In genomic region chr2:32757056-32757845, GRCm38 (mm10) we compare ENCODE assay signal across 8 mouse cellular contexts. TPM values are rescaled to one million over a fixed set of nuclear protein-coding genes. Genes with fewer than 3 reads are reported as not detected.
A peak's percentile ranks its signal among the peaks of the same experiment; 100 is the strongest.
DNase-seq lines count a peak whose midpoint lies in the region; ATAC-seq lines count a peak whose summit lies in the region.

Tor2a (plus strand) TSS chr2:32757234.

- H3K9ac ChIP-seq in heart, embryonic 14.5 days (ENCODE audit: low read length) = peak within 1 kb of the TSS; percentile 94
- H3K9ac ChIP-seq in liver, embryonic 13.5 days = peak within 1 kb of the TSS; percentile 87
- peak within 1 kb of the TSS; percentile 89 for H3K9ac ChIP-seq in stomach, embryonic 16.5 days (ENCODE audit: low read length)

- no peaks in the 10 kb centered on the region for H3K9me3 ChIP-seq in heart, embryonic 14.5 days (ENCODE audit: control insufficient read depth, low read length)
- no peaks in the 10 kb centered on the region for H3K9me3 ChIP-seq in liver, embryonic 13.5 days (replicated peaks)
- H3K9me3 ChIP-seq in stomach, embryonic 16.5 days (replicated peaks; ENCODE audit: control insufficient read depth, low read length) = no peaks in the 10 kb centered on the region

- peaks cover 55% of the 10 kb centered on the region for H3K36me3 ChIP-seq in heart, embryonic 14.5 days (ENCODE audit: control insufficient read depth, insufficient read depth, low read length)
- peaks cover 27% of the 10 kb centered on the region for H3K36me3 ChIP-seq in liver, embryonic 13.5 days
- H3K36me3 ChIP-seq in stomach, embryonic 16.5 days (ENCODE audit: control insufficient read depth, insufficient read depth, low read length) = no peaks in the 10 kb centered on the region

- peak within 1 kb of the TSS; percentile 70 for H3K4me2 ChIP-seq in heart, embryonic 14.5 days (ENCODE audit: low read length)
- H3K4me2 ChIP-seq in liver, embryonic 13.5 days = peak within 1 kb of the TSS; percentile 90
- H3K4me2 ChIP-seq in stomach, embryonic 16.5 days (ENCODE audit: low read depth, low read length) = peak within 1 kb of the TSS; percentile 56

- peak within 1 kb of the TSS; percentile 75 to 91 for H3K27ac ChIP-seq in heart, embryonic 14.5 days (replicated peaks in 1 of 2; ENCODE audit: control insufficient read depth in 1 of 2, insufficient read depth in 1 of 2, low read depth in 2 of 2, low read length in 2 of 2)
- peak within 1 kb of the TSS; percentile 74 for H3K27ac ChIP-seq in liver, embryonic 13.5 days
- H3K27ac ChIP-seq in stomach, embryonic 16.5 days (ENCODE audit: low read length) = peak within 1 kb of the TSS; percentile 90

- ATAC-seq in CD4-positive, CD25-positive, alpha-beta regulatory T cell, adult 4 months = peak; percentile 98
- peak; percentile 91 for ATAC-seq in heart, embryonic 14.5 days (ENCODE audit: insufficient number of reproducible peaks, insufficient read depth, low FRiP score, low read depth)
- peak; percentile 90 for ATAC-seq in liver, embryonic 13.5 days (ENCODE audit: low read depth)
- peak; percentile 96 for ATAC-seq in stomach, embryonic 16.5 days (ENCODE audit: insufficient read depth, low FRiP score)

- peak within 1 kb of the TSS; percentile 79 to 81 for H3K4me3 ChIP-seq in heart, embryonic 14.5 days (ENCODE audit: control insufficient read depth in 1 of 2, insufficient read depth in 1 of 2, low read depth in 1 of 2, low read length in 2 of 2)
- peak within 1 kb of the TSS; percentile 70 for H3K4me3 ChIP-seq in liver, embryonic 13.5 days (replicated peaks)
- H3K4me3 ChIP-seq in stomach, embryonic 16.5 days (replicated peaks; ENCODE audit: low read length) = peak within 1 kb of the TSS; percentile 72

- peak; percentile 91 for DNase-seq in c-Kit-negative CD71-positive TER-119-positive erythroid progenitor cells, embryonic 14.5 days (ENCODE audit: low read depth, low spot score)
- DNase-seq in fibroblast of lung, adult 2 months (ENCODE audit: low read depth) = peak; percentile 93
- DNase-seq in kidney, postnatal 14 days = peak; percentile 98
- peak; percentile 96 for DNase-seq in liver, embryonic 13.5 days
- peak; percentile 97 for DNase-seq in neural tube, embryonic 10.5 days (ENCODE audit: extremely low spot score, low spot score)

- no peaks in the 10 kb centered on the region for H3K4me1 ChIP-seq in heart, embryonic 14.5 days (ENCODE audit: control insufficient read depth in 2 of 2, insufficient read depth in 2 of 2, low read length in 2 of 2)
- H3K4me1 ChIP-seq in liver, embryonic 13.5 days (replicated peaks) = peaks cover 21% of the 10 kb centered on the region
- peaks cover 3% of the 10 kb centered on the region; the same call in 1 of the 2 replicates for H3K4me1 ChIP-seq in stomach, embryonic 16.5 days (ENCODE audit: control insufficient read depth, insufficient read depth, low read length)

- under 1% methylated on average over 66 of the region's 66 CpGs for WGBS in heart, embryonic 14.5 days
- under 1% methylated on average over 66 of the region's 66 CpGs for WGBS in liver, embryonic 13.5 days (ENCODE audit: insufficient replicate concordance)
- under 1% methylated on average over 66 of the region's 66 CpGs for WGBS in stomach, embryonic 16.5 days

- no peaks in the 10 kb centered on the region for H3K27me3 ChIP-seq in heart, embryonic 14.5 days (ENCODE audit: control insufficient read depth, insufficient read depth, low read length)
- H3K27me3 ChIP-seq in liver, embryonic 13.5 days = no peaks in the 10 kb centered on the region
- no peaks in the 10 kb centered on the region for H3K27me3 ChIP-seq in stomach, embryonic 16.5 days (ENCODE audit: control insufficient read depth, insufficient read depth, low read length)

RNA-seq across cellular contexts. Expression of gene Tor2a, which starts in this region (rescaled TPM):
- 10 to 100 TPM; 64.5 to 84.5 TPM for polyA plus RNA-seq in CD4-positive, CD25-positive, alpha-beta regulatory T cell, adult 4 months (2017; shearing (Covaris generic))
- 38.0 and 42.7 TPM in 2 replicates for polyA plus RNA-seq in heart, embryonic 14.5 days (2014; fragmentation: Nextera tagmentation; extraction: Ambion mirVana)
- 30.1 TPM in 2 replicates for polyA plus RNA-seq in liver, embryonic 13.5 days (2015; fragmentation: Nextera tagmentation; extraction: Ambion mirVana)
- polyA plus RNA-seq in stomach, embryonic 16.5 days (2015; fragmentation: Nextera tagmentation; extraction: Ambion mirVana) = 59.2 and 67.0 TPM in 2 replicates

Comparison
In these comparisons a context has a peak if more than half of its experiments do, and no peak if none do; other contexts are left out.
1. Peak in every context shown above with its lines: DNase-seq, ATAC-seq, H3K4me3 ChIP-seq and H3K27ac ChIP-seq.